Mouse (Mus musculus): ENCODE data around the gene E2f2. TPM values are rescaled to one million over a fixed set of nuclear protein-coding genes. Genes with fewer than 3 reads are reported as not detected.

E2f2 gene
- polyA plus RNA-seq, 1 experiment, result 56.3 TPM

- H3K79me2 ChIP-seq (ENCODE audit: control insufficient read depth, insufficient read depth), result peaks cover 72% of the 10 kb centered on the region
- H3ac ChIP-seq (ENCODE audit: control insufficient read depth, insufficient read length), result no peak overlapping the region
- TF ChIP-seq TCF3 (IDR thresholded peaks at IDR 0.05; ENCODE audit: insufficient read length, low read depth) (peak; percentile 99), POLR2A (IDR thresholded peaks at IDR 0.05; ENCODE audit: insufficient read length, low read depth) (no peak), TCF12 (IDR thresholded peaks at IDR 0.05; ENCODE audit: insufficient read depth, poor library complexity, severe bottlenecking) (peak; percentile 100), MYOG (IDR thresholded peaks at IDR 0.05; ENCODE audit: control insufficient read depth in 1 of 3, insufficient read depth in 1 of 3, insufficient read length in 2 of 3, low read depth in 2 of 3) (peak; percentile 90 to 100 (median 98)), MYOD1 (IDR thresholded peaks at IDR 0.05; ENCODE audit: control insufficient read depth in 1 of 3, insufficient read length in 2 of 3, low read depth in 2 of 3) (peak; percentile 82 to 99 (median 99)), SRF (IDR thresholded peaks at IDR 0.05; ENCODE audit: control insufficient read depth, insufficient read length, low read depth) (no peak)
- no peak overlapping the region for H3K4me3 ChIP-seq
- H3K36me3 ChIP-seq (ENCODE audit: control insufficient read depth, insufficient read depth), result peaks cover 15% of the 10 kb centered on the region
- no peaks in the 10 kb centered on the region for H3K27me3 ChIP-seq (ENCODE audit: control insufficient read depth, insufficient read depth, insufficient read length)
- H3K4me2 ChIP-seq (ENCODE audit: low read depth), result peak overlapping the region; percentile 98
Observed at GRCm38 (mm10) chr4:136177244-136177611, 5.0 kb downstream of the E2f2 start.

DNA sequence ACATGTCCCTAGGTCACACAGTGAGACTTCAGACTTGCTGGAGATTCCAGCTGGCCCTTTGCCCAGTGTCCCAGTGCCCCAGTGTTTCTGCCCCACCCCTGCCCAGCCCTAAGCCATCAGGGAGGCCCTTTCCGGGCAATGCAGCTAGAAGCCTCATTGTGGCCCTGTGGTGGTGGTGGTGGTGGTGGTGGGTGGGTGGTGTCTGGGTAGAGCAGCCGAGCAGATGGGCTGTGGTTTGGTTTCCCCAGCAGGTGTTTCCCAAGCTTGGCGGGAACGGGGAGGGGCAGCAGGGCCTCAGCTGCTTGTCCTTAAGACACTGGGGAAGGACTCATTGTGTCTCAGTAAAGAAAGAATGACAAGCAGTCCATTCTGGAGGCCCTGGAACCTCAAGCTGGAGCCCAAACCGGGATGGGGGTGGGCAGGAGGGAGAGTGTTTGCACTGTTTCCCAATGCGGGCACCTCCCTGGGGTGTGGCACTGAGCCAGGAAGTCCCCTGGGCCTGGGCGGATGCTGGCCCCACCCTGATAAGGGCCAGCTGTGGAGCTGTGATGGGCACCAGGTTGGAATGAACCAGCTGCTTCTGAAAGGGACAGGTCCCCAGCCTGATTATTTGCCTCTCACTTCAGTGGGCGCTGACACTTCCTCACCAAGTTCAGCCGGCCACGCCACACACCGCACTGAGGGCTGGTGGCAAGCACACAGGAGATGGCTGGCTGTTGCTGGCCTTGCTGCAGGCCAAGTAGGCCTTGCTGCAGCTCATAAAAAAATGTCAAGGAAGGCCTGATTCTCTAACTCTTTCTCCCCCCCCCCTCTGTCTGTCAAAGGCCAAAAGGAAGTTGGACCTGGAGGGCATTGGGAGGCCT is 5.6 kb downstream of the E2f2 start:
- peak overlapping the region; percentile 98 for H3K4me2 ChIP-seq (ENCODE audit: low read depth)
- no peak overlapping the region for H3ac ChIP-seq (ENCODE audit: control insufficient read depth, insufficient read length)
- no peak overlapping the region for H3K4me3 ChIP-seq
- H3K27me3 ChIP-seq (ENCODE audit: control insufficient read depth, insufficient read depth, insufficient read length), result no peaks in the 10 kb centered on the region
- peaks cover 15% of the 10 kb centered on the region for H3K36me3 ChIP-seq (ENCODE audit: control insufficient read depth, insufficient read depth)
- H3K79me2 ChIP-seq (ENCODE audit: control insufficient read depth, insufficient read depth), result peaks cover 77% of the 10 kb centered on the region
- TF ChIP-seq POLR2AphosphoS2 (IDR thresholded peaks at IDR 0.05; ENCODE audit: insufficient read length, low read depth) (peak; percentile 64), USF1 (IDR thresholded peaks at IDR 0.05; ENCODE audit: low read depth) (no peak), MAX (IDR thresholded peaks at IDR 0.05; ENCODE audit: low read depth) (no peak), TCF12 (IDR thresholded peaks at IDR 0.05; ENCODE audit: insufficient read depth, poor library complexity, severe bottlenecking) (peak; percentile 89), MYOD1 (IDR thresholded peaks at IDR 0.05; ENCODE audit: control insufficient read depth in 1 of 3, insufficient read length in 2 of 3, low read depth in 2 of 3) (peak; percentile 75 to 89 (median 88)), POLR2A (IDR thresholded peaks at IDR 0.05; ENCODE audit: insufficient read length, low read depth) (peak; percentile 67), SRF (IDR thresholded peaks at IDR 0.05; ENCODE audit: control insufficient read depth, insufficient read length, low read depth) (no peak), E2F4 (IDR thresholded peaks at IDR 0.05; ENCODE audit: insufficient read depth) (peak; percentile 35), TCF3 (IDR thresholded peaks at IDR 0.05; ENCODE audit: insufficient read length, low read depth) (peak; percentile 94), MYOG (IDR thresholded peaks at IDR 0.05; ENCODE audit: control insufficient read depth in 1 of 3, insufficient read depth in 1 of 3, insufficient read length in 2 of 3, low read depth in 2 of 3) (peak; percentile 78 to 89 (median 86)), REST (IDR thresholded peaks at IDR 0.05; ENCODE audit: insufficient read depth, insufficient read length) (no peak), CEBPB (IDR thresholded peaks at IDR 0.05; ENCODE audit: insufficient read depth, poor library complexity, severe bottlenecking) (peak; percentile 72; the same call in 1 of the 2 replicates)

GRCm38 (mm10) chr4:136178475-136178921 is 6.3 kb downstream of the E2f2 start:
- Histone ChIP-seq H3ac (ENCODE audit: control insufficient read depth, insufficient read length) (no peak overlapping the region), H3K79me2 (ENCODE audit: control insufficient read depth, insufficient read depth) (peaks cover 77% of the 10 kb centered on the region), H3K4me3 (no peak overlapping the region), H3K4me2 (ENCODE audit: low read depth) (peak overlapping the region; percentile 98), H3K36me3 (ENCODE audit: control insufficient read depth, insufficient read depth) (peaks cover 22% of the 10 kb centered on the region), H3K27me3 (ENCODE audit: control insufficient read depth, insufficient read depth, insufficient read length) (no peaks in the 10 kb centered on the region)
- TF ChIP-seq SRF (IDR thresholded peaks at IDR 0.05; ENCODE audit: control insufficient read depth, insufficient read length, low read depth) (no peak), MAX (IDR thresholded peaks at IDR 0.05; ENCODE audit: low read depth) (no peak), MYOG (IDR thresholded peaks at IDR 0.05; ENCODE audit: control insufficient read depth in 1 of 3, insufficient read depth in 1 of 3, insufficient read length in 2 of 3, low read depth in 2 of 3) (no peak), POLR2AphosphoS2 (IDR thresholded peaks at IDR 0.05; ENCODE audit: insufficient read length, low read depth) (no peak), TCF3 (IDR thresholded peaks at IDR 0.05; ENCODE audit: insufficient read length, low read depth) (no peak), USF1 (IDR thresholded peaks at IDR 0.05; ENCODE audit: low read depth) (no peak), E2F4 (IDR thresholded peaks at IDR 0.05; ENCODE audit: insufficient read depth) (no peak), TCF12 (IDR thresholded peaks at IDR 0.05; ENCODE audit: insufficient read depth, poor library complexity, severe bottlenecking) (no peak), CEBPB (IDR thresholded peaks at IDR 0.05; ENCODE audit: insufficient read depth, poor library complexity, severe bottlenecking) (no peak), MYOD1 (IDR thresholded peaks at IDR 0.05; ENCODE audit: control insufficient read depth in 1 of 3, insufficient read length in 2 of 3, low read depth in 2 of 3) (no peak), REST (IDR thresholded peaks at IDR 0.05; ENCODE audit: insufficient read depth, insufficient read length) (no peak), POLR2A (IDR thresholded peaks at IDR 0.05; ENCODE audit: insufficient read length, low read depth) (no peak)

DNA sequence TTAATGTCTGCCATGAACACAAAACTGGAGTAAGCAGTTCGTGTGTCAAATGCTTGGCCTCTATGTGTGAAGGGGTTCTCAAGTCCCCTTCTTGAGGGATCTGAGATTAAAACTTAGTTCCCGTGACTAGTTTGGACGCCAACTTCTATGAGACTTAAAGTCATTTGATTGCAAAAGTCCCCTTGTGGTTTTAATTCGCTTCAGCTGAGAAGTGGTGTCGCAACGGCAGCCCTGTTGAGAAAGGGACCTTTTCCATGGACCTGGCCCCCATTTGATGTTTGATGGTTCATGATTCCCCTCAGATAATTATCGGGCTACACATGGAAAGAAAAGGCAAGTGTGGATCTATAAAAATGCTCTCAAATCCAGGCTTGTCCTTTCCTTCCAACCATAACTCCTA is 7.3 kb downstream of the E2f2 start:
- Histone ChIP-seq H3K79me2 (ENCODE audit: control insufficient read depth, insufficient read depth) (peaks cover 75% of the 10 kb centered on the region), H3K4me3 (no peak overlapping the region), H3K4me2 (ENCODE audit: low read depth) (peak overlapping the region; percentile 98), H3ac (ENCODE audit: control insufficient read depth, insufficient read length) (no peak overlapping the region), H3K27me3 (ENCODE audit: control insufficient read depth, insufficient read depth, insufficient read length) (no peaks in the 10 kb centered on the region), H3K36me3 (ENCODE audit: control insufficient read depth, insufficient read depth) (peaks cover 30% of the 10 kb centered on the region)
- TF ChIP-seq USF1 (IDR thresholded peaks at IDR 0.05; ENCODE audit: low read depth) (no peak), MYOD1 (IDR thresholded peaks at IDR 0.05; ENCODE audit: control insufficient read depth in 1 of 3, insufficient read length in 2 of 3, low read depth in 2 of 3) (no peak), REST (IDR thresholded peaks at IDR 0.05; ENCODE audit: insufficient read depth, insufficient read length) (no peak), SRF (IDR thresholded peaks at IDR 0.05; ENCODE audit: control insufficient read depth, insufficient read length, low read depth) (no peak), CEBPB (IDR thresholded peaks at IDR 0.05; ENCODE audit: insufficient read depth, poor library complexity, severe bottlenecking) (0 out of 2 replicates have a peak, but pooled peaks have one; percentile 27), POLR2AphosphoS2 (IDR thresholded peaks at IDR 0.05; ENCODE audit: insufficient read length, low read depth) (no peak), TCF3 (IDR thresholded peaks at IDR 0.05; ENCODE audit: insufficient read length, low read depth) (no peak), E2F4 (IDR thresholded peaks at IDR 0.05; ENCODE audit: insufficient read depth) (no peak)

All from myocyte (in vitro differentiated cells).